Mouse (Mus musculus) monocyte, adult 5-6 weeks (primary cell): ENCODE data around the gene Tmem220. TPM values are rescaled to one million over a fixed set of nuclear protein-coding genes. Genes with fewer than 3 reads are reported as not detected.

Experiments
- ATAC-seq: fragments of 153-309, 156-312 bp; replicated peaks from 2 replicates; pipeline ENCODE4 v1.8.0; 2017; ENCODE audit warnings: mild to moderate bottlenecking; ENCODE audit not compliant: low TSS enrichment, insufficient number of reproducible peaks, severe bottlenecking, poor library complexity, low FRiP score
- total RNA-seq: library from RNA; stranded (forward); fragments of 200-1000, 200-491, 200-594 nt; gene quantifications from 3 replicates; pipeline ENCODE4 v1.2.3, GENCODE M21; 2017

The Tmem220 gene
- total RNA-seq, 1 experiment from 2014 or later = not detected

DNA sequence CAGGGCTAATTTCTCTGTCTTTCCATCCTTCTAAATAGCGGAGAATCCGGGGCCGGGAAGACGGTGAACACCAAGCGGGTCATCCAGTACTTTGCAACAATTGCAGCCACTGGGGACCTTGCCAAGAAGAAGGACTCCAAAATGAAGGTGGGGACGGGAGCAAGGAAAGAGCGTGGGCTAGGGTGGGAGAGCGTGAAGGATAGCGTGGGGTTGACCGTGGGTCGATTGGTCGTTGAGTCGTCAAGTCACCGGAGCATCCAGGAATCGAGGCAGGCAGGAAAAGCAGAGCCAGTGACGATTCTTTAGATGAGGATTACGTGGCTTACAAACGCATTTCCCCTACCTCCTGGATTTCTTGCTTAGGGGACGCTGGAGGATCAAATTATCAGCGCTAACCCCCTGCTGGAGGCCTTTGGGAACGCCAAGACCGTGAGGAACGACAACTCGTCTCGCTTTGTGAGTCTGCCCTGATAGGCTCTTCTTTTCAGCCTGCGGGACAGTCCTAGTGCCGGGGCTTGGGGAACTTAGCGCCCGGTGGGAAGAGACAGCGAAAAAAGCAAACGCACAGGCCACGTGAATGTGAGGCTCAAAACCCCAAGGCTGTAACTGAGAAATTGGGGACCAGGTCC is 58.9 kb downstream of the Tmem220 start:
- no peak for ATAC-seq

Other genes starting within 250 kb of the Tmem220 start
- not detected in 3 replicates for gene Pirt, start 113.2 kb upstream of the Tmem220 start, total RNA-seq
- not detected in 3 replicates for gene Tmem238l, start 68.5 kb upstream of the Tmem220 start, total RNA-seq
- 32.8 to 44.4 TPM (median 35.9 TPM) in 3 replicates for gene Adprm, start 27.4 kb downstream of the Tmem220 start, total RNA-seq
- 13.8 to 17.9 TPM (median 14.6 TPM) in 3 replicates for gene Sco1, start 27.5 kb downstream of the Tmem220 start, total RNA-seq
- not detected in 3 replicates for gene Myh3, start 53.1 kb downstream of the Tmem220 start, total RNA-seq
- gene Myh2, start 145.9 kb downstream of the Tmem220 start, total RNA-seq = not detected in 3 replicates
- gene Myh1, start 174.9 kb downstream of the Tmem220 start, total RNA-seq = not detected in 3 replicates
- gene Myh4, start 212.9 kb downstream of the Tmem220 start, total RNA-seq = not detected in 3 replicates